Mouse (Mus musculus): ENCODE measurements around the gene Sspo. TPM values are rescaled to one million over a fixed set of nuclear protein-coding genes. Genes with fewer than 3 reads are reported as not detected.

Sspo gene
- total RNA-seq, 4 experiments from 2014 or later, result 0.84 to 1.4 (median 0.90) TPM

- no peak for DNase-seq (ENCODE audit: low spot score in 2 of 2)
Observed at GRCm38 (mm10) chr6:48435706-48436349, 12.2 kb upstream of the Sspo start.

- no peak for DNase-seq (ENCODE audit: low spot score in 2 of 2)
Observed at GRCm38 (mm10) chr6:48437679-48438376, 10.2 kb upstream of the Sspo start.

DNA sequence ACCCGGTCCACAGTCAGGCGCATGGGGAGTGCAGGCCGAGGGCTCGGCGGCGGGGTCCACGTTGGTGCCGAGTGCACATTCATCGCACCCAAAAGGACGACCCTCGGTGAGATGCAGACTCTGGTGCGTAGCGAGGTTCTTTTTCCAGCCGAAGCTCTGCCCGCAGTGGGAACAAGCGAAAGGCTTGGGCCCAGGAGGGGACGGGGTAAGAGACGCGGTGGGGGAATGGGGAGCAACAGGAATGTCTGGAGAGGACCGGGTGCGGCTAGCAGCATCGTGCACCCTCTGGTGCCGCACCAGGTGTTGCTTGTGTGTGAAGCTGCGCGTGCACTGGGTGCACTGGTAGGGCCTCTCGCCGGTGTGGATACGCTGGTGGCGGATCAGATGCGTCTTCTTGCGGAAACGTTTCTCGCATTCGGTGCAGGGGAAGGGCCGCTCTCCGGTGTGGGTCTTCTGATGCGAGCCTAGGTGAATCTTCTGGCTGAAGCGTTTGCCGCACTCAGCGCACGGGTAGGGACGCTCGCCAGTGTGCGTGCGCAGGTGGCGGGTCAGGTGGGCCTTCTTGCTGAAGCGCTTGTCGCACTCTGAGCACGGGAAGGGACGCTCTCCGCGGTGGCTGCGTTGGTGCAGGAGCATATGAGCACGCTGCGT is 9.4 kb upstream of the Sspo start:
- DNase-seq (ENCODE audit: low spot score in 2 of 2), result no peak

- no peak for DNase-seq (ENCODE audit: low spot score in 2 of 2)
Observed at GRCm38 (mm10) chr6:48439654-48440053, 8.4 kb upstream of the Sspo start.

DNA sequence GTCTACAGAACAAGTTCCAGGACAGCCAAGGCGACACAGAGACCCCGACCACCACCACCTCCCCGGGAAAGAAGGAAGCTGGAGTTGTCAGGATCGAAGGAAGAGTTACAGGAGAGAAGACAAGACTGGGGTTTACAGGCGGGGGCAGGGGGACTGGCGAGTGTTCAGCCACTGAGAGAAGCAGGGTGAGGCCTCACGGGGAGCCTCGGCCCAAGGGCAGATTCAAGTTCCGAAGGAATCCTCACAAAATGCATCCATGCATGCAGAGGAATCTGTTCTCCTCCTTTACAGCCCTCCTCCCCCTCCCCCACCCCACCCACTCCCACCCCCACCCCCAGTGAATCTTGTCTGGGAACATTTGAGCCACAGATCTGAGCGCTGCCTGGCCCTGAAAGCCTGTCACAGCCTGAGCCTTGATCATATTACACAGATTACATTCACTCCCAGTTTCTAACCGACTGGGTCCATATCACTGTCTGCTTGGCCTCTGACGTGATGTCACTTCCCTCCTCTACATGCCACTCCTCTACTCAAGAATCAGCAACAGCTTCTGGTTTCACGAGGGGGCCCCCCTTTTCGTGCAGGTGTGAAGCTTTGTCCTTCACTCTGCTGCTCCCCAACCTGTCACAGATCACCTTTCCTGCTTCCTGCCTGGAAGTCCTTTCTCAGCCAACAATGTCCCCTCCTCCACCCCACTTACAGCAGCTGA is 7.6 kb upstream of the Sspo start:
- no peak for DNase-seq (ENCODE audit: low spot score in 2 of 2)

GRCm38 (mm10) chr6:48443592-48444309 is 4.3 kb upstream of the Sspo start:
- DNase-seq (ENCODE audit: low spot score in 2 of 2), result peak; percentile 65 to 86

DNA sequence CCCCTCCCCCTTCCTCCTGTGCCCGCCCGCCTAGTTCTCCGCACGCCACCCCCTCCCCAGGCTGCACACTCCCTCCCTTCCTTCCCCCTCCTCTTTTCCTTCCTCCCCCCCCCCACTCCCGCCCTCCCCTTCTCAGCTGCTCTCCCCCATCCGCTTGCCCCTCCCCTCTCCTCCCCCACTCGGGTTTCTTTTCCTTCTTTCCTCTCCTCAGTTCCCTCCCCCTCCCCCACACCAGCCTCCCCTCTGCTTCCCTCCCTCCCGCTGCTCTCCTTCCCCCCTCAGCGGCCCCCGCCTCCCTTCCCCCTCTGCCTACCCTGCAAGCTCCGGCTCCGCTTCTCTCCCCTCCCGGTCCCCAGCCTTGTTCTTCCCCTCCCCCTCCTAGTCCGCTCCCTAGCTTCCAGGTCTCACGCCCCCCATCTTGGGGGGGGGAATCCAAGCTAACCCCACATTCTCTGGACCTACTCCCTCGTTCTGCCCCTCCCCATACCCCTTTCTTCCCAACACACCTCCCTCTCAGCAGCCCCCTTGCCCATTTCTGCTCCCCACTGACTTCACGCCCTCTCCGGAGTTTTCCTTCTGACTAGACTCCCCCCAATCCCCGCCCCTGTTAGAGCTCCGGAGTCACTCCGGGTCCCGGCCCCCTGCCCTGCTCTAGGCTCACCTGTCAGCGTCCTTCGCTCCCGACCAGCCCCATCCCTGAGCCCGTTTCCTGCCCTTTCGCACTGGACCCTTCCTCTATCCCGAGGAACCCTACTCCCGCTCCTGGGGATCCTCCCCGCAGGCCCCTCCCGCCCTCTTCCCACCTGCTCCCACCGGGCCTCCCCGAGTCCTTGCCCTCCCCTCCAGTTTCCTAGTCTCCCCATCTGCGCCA is 3.5 kb upstream of the Sspo start:
- DNase-seq (ENCODE audit: low spot score in 2 of 2), result peak; percentile 47 to 70

DNA sequence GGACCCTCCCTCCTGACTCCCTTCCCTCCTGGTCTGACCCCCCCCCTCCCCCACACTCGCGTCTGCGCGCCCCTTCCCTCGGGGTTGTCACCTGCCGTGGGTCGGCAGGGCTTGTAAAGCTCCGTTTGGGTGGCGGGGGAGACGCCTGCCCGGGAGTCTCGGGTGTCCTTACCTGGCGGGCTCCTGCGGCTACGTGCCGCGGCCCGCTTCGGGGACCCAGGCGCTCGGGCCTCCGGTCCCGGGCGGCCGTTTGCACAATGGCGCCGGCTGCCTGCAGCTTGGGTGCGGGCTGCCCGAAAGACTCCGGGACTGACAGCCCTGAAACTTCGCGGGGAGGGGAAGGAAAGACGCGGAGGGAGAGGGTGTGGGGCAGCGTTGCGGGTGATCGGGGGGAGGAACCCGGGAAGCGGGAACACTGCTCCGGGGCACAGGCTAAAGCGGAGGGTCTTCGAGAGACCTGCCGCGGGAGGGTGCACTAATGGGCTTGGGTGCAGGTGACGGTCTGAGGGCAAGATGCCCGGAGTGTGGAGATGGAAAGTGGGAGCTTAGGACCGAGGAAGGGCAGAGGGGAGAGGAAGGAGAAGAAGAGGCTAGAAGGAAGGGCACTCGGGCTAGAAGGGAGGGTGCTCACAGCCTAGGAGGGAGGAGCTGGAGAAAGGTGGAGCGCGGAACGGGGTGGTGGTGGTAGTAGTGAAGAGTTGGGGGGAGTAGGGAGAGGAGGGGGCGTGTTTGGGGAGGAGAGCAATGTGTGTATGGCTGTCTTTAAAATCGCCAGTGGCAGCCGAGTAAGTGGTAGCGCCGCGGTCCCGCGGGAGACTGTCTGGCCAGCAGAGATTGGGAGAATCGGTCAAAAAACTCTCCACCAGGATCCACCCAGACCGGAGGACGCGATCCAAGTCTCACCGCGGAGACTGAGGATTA is 2.6 kb upstream of the Sspo start, which contains the start of gene Zfp467:
Gene Zfp467, minus strand, starts transcription at position 645 of the 921 bp plus-strand sequence.
- peak in 1 of 2 experiments; percentile 36 for DNase-seq (ENCODE audit: low spot score in 2 of 2)

DNA sequence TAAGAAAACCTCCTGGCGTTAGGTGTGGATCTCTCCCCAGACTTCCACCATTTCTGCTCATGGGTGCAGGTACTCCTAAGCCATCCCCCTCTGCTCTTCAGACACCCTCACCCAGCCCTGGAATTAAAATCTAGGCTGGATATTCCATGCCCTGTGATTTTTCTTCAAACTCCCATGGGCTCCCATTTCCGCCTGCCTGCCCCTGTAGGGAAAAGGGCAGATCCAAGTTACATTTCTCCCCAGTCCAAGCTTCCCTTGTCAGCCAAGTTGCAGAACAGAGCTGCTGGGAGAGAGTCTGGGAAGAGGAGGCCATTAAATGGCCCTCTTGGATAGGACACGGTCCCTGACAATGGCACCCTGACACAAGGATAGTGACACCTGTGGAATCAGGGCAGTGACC is 1.8 kb upstream of the Sspo start:
- no peak for DNase-seq (ENCODE audit: low spot score in 2 of 2)

DNA sequence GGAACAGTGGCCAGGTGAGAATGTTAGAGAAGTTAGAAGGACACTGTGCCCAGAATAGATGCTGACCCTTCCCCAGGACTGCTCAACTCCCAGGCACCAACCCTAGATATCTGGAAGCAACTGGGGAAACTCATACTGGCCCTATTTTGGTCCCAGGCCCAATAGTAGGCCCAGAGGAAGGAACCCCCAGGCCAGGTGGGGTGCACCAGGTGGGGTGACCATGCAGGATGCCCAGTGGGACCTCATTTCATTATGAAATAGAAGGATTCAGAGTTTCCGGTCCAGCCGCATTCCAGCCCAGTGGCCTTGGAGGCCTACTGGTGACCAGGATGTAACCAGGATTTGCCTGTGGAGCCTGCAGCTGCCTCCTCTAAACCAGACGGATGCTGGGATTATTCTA is 1.1 kb upstream of the Sspo start:
- DNase-seq (ENCODE audit: low spot score in 2 of 2), result no peak

- no peak for DNase-seq (ENCODE audit: low spot score in 2 of 2)
Observed at GRCm38 (mm10) chr6:48448527-48448926, 498 bp downstream of the Sspo start.

DNA sequence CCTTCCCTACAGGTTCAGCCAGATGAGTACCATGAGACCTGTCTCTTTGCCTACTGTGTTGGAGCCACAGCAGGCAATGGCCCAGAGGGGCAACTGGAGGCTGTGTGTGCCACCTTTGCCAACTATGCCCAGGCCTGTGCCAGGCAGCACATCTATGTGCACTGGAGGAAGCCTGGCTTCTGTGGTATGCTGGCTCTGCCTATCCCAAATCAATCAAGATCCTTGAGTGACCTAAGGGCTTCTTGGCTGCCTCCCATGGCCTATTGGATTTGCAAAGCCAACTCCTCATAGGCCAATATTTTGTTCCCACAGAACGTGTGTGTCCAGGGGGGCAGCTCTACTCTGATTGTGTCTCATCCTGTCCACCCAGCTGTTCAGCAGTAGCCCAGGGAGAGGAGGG is 4.1 kb downstream of the Sspo start:
- no peak for DNase-seq (ENCODE audit: low spot score in 2 of 2)

- no peak for DNase-seq (ENCODE audit: low spot score in 2 of 2)
Observed at GRCm38 (mm10) chr6:48452771-48453170, 4.7 kb downstream of the Sspo start.

GRCm38 (mm10) chr6:48464966-48465679 is 17.1 kb downstream of the Sspo start:
- peak in 1 of 2 experiments; percentile 75 for DNase-seq (ENCODE audit: low spot score in 2 of 2)

DNA sequence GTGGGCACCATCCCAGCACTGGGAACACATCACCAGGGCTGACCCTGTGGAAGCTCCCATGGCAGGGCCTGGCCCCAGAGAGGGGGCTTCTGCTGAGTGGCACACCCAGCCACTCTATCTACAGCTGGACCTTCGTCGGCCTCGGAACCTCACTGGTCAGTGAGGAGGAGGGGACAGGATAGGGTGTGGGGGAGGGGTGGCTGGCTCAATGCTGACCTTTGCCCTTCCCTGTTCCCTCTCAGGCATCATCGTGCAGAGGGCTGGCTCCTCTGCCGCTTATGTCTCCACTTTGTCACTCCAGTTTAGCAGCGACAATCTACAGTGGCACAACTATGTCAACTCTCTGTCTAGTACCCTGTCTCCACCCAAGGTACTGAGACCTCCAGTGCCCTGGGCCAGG is 18.7 kb downstream of the Sspo start:
- DNase-seq (ENCODE audit: low spot score in 2 of 2), result no peak

GRCm38 (mm10) chr6:48467490-48467889 is 19.5 kb downstream of the Sspo start:
- no peak for DNase-seq (ENCODE audit: low spot score in 2 of 2)

DNA sequence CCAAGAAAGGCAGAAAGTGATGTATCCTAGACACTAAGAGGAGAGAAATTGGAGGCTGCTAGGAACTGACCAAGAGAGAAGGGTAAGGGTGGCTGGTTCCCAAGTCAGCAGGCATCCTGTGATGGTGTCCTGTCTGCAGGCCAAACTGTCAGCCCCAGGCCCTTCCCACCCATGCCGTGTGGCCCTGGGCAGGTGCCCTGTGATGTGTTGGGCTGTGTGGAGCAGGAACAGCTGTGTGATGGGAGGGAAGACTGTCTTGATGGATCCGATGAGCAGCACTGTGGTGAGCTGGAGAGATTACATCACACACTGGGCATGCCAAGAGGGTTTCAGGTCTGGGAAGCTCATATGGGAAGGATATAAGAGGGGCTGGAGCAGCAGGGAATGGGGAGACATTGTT is 22.7 kb downstream of the Sspo start:
- DNase-seq (ENCODE audit: low spot score in 2 of 2), result no peak

- no peak for DNase-seq (ENCODE audit: low spot score in 2 of 2)
Observed at GRCm38 (mm10) chr6:48478446-48478845, 30.4 kb downstream of the Sspo start.

- DNase-seq (ENCODE audit: low spot score in 2 of 2), result no peak
Observed at GRCm38 (mm10) chr6:48482501-48482900, 34.5 kb downstream of the Sspo start.

Measured in left cerebral cortex, adult 8-10 months (tissue).